Mouse (Mus musculus) embryonic facial prominence, embryonic 14.5 days (tissue): ENCODE data around the gene Gm4763. TPM values are rescaled to one million over a fixed set of nuclear protein-coding genes. Genes with fewer than 3 reads are reported as not detected.
"Not testable (repeated sequence)": the region's sequence is repeated elsewhere in the genome, so short reads cannot be mapped to it uniquely, and the experiment has no call there.

Source experiments
- ATAC-seq: fragments of 200-750 bp; cut with Nextera tagmentation; 2 replicates; pipeline ENCODE4 v1.8.0; 2017; ENCODE audit warnings: low read depth, moderate number of reproducible peaks, moderate TSS enrichment
- DNase-seq: peaks from one replicate; pipeline ENCODE4 v3.0.0-alpha.2; 2015; ENCODE audit warnings: low spot score
- H3K27ac ChIP-seq: fragments of 300-500 bp; sonication (generic); replicated peaks from 2 replicates; pipeline ENCODE4 v1.5.1; 2014; ENCODE audit warnings: low read depth, mild to moderate bottlenecking, low read length, moderate library complexity
- H3K27me3 ChIP-seq: fragments of 300-500 bp; sonication (generic); replicated peaks from 2 replicates; pipeline ENCODE4 v1.6.1; 2014; ENCODE audit warnings: low read length; ENCODE audit not compliant: control insufficient read depth, insufficient read depth
- H3K36me3 ChIP-seq: fragments of 300-500 bp; sonication (generic); 2 replicates; pipeline ENCODE4 v1.6.1; 2014; ENCODE audit warnings: low read length, mixed read lengths; ENCODE audit not compliant: control insufficient read depth, insufficient read depth
- H3K4me1 ChIP-seq: fragments of 300-500 bp; sonication (generic); 2 replicates; pipeline ENCODE4 v1.6.1; 2014; ENCODE audit warnings: antibody characterized with exemption, low read length; ENCODE audit not compliant: control insufficient read depth, insufficient read depth
- H3K4me2 ChIP-seq: fragments of 300-500 bp; sonication (generic); 2 replicates; pipeline ENCODE4 v1.6.1; 2014; ENCODE audit warnings: low read depth, mild to moderate bottlenecking, low read length, moderate library complexity, mixed read lengths
- H3K4me3 ChIP-seq: fragments of 300-500 bp; sonication (generic); 2 replicates; pipeline ENCODE4 v1.5.1; 2014; ENCODE audit warnings: low read depth, mild to moderate bottlenecking, low read length
- H3K9ac ChIP-seq: fragments of 300-500 bp; sonication (generic); 2 replicates; pipeline ENCODE4 v1.6.1; 2014; ENCODE audit warnings: low read depth, mild to moderate bottlenecking, low read length, moderate library complexity, mixed read lengths
- H3K9me3 ChIP-seq: fragments of 300-500 bp; sonication (generic); 2 replicates; pipeline ENCODE4 v1.6.1; 2016; ENCODE audit warnings: low read length; ENCODE audit not compliant: control insufficient read depth
- WGBS: fragments of 180-500 bp; shearing (Covaris S2); extraction: QIAGEN DNeasy Blood & Tissue Kit; methylation state at CpG from one replicate; pipeline ENCODE4 v1.1.7; 2014; 5-methylcytosine and 5-hydroxymethylcytosine counted together
- polyA plus RNA-seq: library from polyadenylated mRNA; unstranded; fragments of >200 nt; fragmentation: Nextera tagmentation; extraction: Ambion mirVana; gene quantifications from 2 replicates; pipeline ENCODE4 v1.2.1, GENCODE M21; 2014

Gm4763 gene
- polyA plus RNA-seq, 1 experiment from 2014 or later: not detected

DNA sequence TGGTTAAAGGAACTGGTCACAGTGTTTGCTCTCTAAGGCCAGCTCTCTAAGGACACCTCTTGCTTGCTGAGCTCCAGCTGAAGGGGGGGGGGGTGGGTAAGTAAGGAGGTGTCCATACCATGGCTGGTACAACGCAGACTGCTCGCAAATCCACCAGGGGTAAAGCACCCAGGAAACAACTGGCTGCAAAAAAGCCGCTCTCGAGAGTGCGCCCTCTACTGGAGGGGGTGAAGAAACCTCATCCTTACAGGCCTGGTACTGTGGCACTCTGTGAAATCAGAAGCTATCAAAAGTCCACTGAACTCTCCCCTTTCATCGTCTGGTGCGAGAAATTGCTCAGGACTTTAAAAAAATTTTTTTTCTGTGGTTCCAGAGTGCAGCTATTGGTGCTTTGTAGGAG, 42.6 kb downstream of the Gm4763 start:
- not testable (repeated sequence) for H3K9ac ChIP-seq, H3K27me3 ChIP-seq, H3K4me3 ChIP-seq, H3K36me3 ChIP-seq, H3K4me2 ChIP-seq, ATAC-seq, H3K4me1 ChIP-seq, H3K27ac ChIP-seq, H3K9me3 ChIP-seq, DNase-seq
- 76% methylated on average over 7 of the region's 7 CpGs for WGBS

DNA sequence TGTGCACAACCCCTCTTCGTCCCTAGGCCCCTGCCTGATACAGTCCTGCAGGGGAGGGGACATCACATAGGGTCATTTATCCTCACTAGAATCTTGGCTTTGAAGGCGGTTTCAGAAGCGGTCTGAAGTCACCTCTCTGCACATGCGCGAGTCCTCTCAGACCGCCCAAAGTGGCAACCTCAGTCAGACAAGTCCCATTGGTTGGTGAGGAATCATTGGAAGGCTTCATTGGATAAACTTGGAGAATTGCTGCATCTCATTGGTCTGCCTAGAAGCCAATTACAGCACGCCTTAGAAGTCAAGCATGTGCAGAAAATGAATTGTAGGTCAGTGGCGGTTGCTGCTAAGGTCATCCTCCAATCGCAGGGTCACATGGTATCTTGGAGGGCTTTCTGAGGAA, 50.1 kb downstream of the Gm4763 start, which contains the start of gene Tex101:
Gene Tex101, minus strand, starts transcription at position 101 of the 400 bp plus-strand sequence.
- H3K4me1 ChIP-seq: no peaks in the 10 kb centered on the region
- no peak within 1 kb of the TSS for H3K9ac ChIP-seq
- no peaks in the 10 kb centered on the region for H3K36me3 ChIP-seq
- no peak within 1 kb of the TSS for H3K4me3 ChIP-seq
- no peaks in the 10 kb centered on the region for H3K27me3 ChIP-seq
- no peak for DNase-seq
- no peak for ATAC-seq
- no peak within 1 kb of the TSS for H3K27ac ChIP-seq
- 88% methylated on average over 9 of the region's 9 CpGs for WGBS
- H3K4me2 ChIP-seq: no peak within 1 kb of the TSS
- H3K9me3 ChIP-seq: no peaks in the 10 kb centered on the region

DNA sequence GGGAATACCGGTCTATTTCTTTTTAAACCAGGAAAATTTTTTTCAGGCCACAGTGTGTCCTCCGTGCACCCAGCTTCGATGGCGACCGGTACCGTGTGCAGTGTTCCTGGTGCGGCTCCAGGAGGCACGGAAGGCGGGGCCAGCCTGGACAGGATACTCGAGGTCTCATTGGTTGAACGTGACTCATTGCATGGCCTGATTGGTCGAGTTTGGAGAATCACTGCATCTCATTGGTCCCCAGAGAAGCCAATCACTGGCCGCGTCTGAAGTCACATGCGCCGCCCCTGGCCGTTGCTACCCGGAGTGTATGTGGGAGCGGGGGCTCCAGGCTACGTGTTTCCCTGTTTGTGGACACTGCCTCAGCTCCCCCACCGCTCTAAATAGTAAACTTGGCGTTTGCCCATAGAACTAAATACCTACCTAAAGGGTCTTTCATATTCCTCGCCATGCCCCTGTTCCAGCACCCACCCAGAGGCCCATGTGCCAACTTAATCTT, 54.7 kb downstream of the Gm4763 start:
- no peaks in the 10 kb centered on the region for H3K27me3 ChIP-seq
- no peak overlapping the region for H3K4me3 ChIP-seq
- DNase-seq: no peak
- H3K4me2 ChIP-seq: no peak overlapping the region
- WGBS: 90% methylated on average over 23 of the region's 23 CpGs
- H3K27ac ChIP-seq: no peak overlapping the region
- H3K9ac ChIP-seq: no peak overlapping the region
- no peak for ATAC-seq
- no peaks in the 10 kb centered on the region for H3K36me3 ChIP-seq
- H3K9me3 ChIP-seq: no peaks in the 10 kb centered on the region
- no peaks in the 10 kb centered on the region for H3K4me1 ChIP-seq

Other genes with a start within 250 kb of the Gm4763 start
- gene Cadm4, start 244.9 kb downstream of the Gm4763 start, polyA plus RNA-seq: 2.6 and 2.8 TPM in 2 replicates
- 31.3 and 36.6 TPM in 2 replicates for gene Zfp428, start 219.9 kb downstream of the Gm4763 start, polyA plus RNA-seq
- 0.19 and 0.22 TPM in 2 replicates for gene AC161166.1, start 214.5 kb downstream of the Gm4763 start, polyA plus RNA-seq
- 11.4 and 12.0 TPM in 2 replicates for gene Irgq, start 196.2 kb downstream of the Gm4763 start, polyA plus RNA-seq
- 0.34 and 1.5 TPM in 2 replicates for gene Pinlyp, start 180.8 kb downstream of the Gm4763 start, polyA plus RNA-seq
- 88.4 and 97.9 TPM in 2 replicates for gene Xrcc1, start 180.6 kb downstream of the Gm4763 start, polyA plus RNA-seq
- gene Ethe1, start 139.4 kb downstream of the Gm4763 start, polyA plus RNA-seq: 25.5 and 25.6 TPM in 2 replicates
- 4.3 and 4.6 TPM in 2 replicates for gene Zfp575, start 139.3 kb downstream of the Gm4763 start, polyA plus RNA-seq
- gene Phldb3, start 116.1 kb downstream of the Gm4763 start, polyA plus RNA-seq: 0.43 and 0.60 TPM in 2 replicates
- 24.7 TPM in 2 replicates for gene Lypd3, start 90.4 kb downstream of the Gm4763 start, polyA plus RNA-seq
- not detected in 2 replicates for gene Tex101, start 50.2 kb downstream of the Gm4763 start, polyA plus RNA-seq
- gene BC049730, start 17.7 kb downstream of the Gm4763 start, polyA plus RNA-seq: not detected in 2 replicates
- gene Cd177, start 33.4 kb upstream of the Gm4763 start, polyA plus RNA-seq: 0.70 and 0.98 TPM in 2 replicates
- 0.46 and 0.56 TPM in 2 replicates for gene Ceacam10, start 50.3 kb upstream of the Gm4763 start, polyA plus RNA-seq
- gene Gm9844, start 135.3 kb upstream of the Gm4763 start, polyA plus RNA-seq: 14.7 and 16.4 TPM in 2 replicates
- gene Lypd4, start 143.0 kb upstream of the Gm4763 start, polyA plus RNA-seq: not detected in 2 replicates
- gene Dmrtc2, start 143.1 kb upstream of the Gm4763 start, polyA plus RNA-seq: not detected in 2 replicates
- gene Rps19, start 157.5 kb upstream of the Gm4763 start, polyA plus RNA-seq: 3,017 and 3,062 TPM in 2 replicates
- gene Cd79a, start 170.5 kb upstream of the Gm4763 start, polyA plus RNA-seq: 0.35 and 0.60 TPM in 2 replicates
- 86.7 and 89.3 TPM in 2 replicates for gene Arhgef1, start 176.0 kb upstream of the Gm4763 start, polyA plus RNA-seq
- not detected in 2 replicates for gene Gm4881, start 217.6 kb upstream of the Gm4763 start, polyA plus RNA-seq
- gene Rabac1, start 245.8 kb upstream of the Gm4763 start, polyA plus RNA-seq: 218 and 219 TPM in 2 replicates